Mouse (Mus musculus): ENCODE data around the gene Col6a4. TPM values are rescaled to one million over a fixed set of nuclear protein-coding genes. Genes with fewer than 3 reads are reported as not detected.

The Col6a4 gene
- total and polyA plus RNA-seq, 3 experiments: 0.08 to 0.74 (median 0.47) TPM

DNA sequence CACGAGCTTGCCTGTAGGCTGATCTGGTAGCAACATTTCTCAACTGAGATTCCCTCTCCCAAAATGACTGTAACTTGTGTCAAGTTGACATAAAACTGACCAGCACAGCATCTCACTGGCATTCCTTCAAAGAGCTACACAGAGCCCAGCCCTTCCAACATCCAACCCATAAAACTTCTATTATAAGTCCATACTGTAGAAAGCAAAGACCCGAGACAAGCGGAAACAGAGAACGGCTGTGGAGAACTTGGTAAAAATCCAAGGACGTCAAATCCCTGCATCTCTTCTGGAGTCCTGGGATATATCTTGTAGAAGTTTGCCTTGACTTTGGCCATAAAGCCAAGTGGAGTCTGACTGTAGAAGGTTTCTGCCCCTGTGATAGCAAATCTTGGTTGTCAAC is 15.1 kb downstream of the Col6a4 start:
- in situ Hi-C loops (cut with MboI; ENCODE audit: low pct_ligation_motif_present, low pct_unique_long_range_greater_than_20kb, low sequenced_read_pairs) (no loop called here), dilution Hi-C loops (cut with MboI; ENCODE audit: extremely low pct_ligation_motif_present, extremely low pct_unique_long_range_greater_than_20kb, low sequenced_read_pairs) (no loop called here)

DNA sequence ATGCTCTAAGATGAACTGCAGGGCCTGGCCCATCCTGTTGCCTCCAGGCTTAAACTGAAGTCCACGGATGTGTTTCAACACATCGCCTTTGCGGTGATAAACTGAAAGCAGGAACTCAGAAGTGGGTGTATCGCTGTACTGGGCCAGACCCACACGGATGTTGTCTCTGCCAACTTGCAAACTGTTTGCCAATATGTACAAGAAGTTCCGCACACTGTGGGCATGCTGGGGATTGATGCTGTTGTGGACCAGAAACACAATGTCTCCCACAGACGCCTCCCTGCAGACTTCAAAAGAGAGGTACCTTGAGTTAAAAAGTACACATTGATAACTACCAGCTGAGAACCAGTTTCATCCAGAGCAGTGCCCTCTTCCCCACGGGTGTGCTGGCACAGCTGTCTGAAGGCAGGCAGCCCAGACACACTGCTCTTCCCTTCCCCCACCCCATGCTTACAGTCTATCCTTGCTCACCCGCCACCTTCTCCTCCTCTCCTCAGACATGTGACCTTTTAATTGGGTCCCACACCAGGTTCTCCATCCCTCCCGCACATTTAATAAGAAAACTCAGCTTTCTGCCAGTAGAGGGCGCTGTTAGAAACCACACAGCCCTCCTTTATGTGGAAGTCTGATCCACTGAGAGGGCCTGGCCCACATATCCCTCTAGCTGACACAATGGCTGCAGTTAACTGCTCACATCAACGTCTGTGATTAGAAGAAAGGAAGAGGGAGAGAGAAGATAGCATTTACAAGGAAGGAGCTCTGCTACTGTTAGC is 16.1 kb downstream of the Col6a4 start:
- TF ChIP-seq SMC3 (IDR thresholded peaks at IDR 0.05; ENCODE audit: low read depth, low read length): peak; percentile 62
- TF ChIP-seq MAX (IDR thresholded peaks at IDR 0.05; ENCODE audit: low read length): no peak
- TF ChIP-seq PAX5 (IDR thresholded peaks at IDR 0.05; ENCODE audit: low read length): no peak
- no peak for TF ChIP-seq POLR2A (IDR thresholded peaks at IDR 0.05; ENCODE audit: low read depth, low read length)
- TF ChIP-seq MAZ (IDR thresholded peaks at IDR 0.05; ENCODE audit: low read depth, low read length): no peak
- TF ChIP-seq ELF1 (IDR thresholded peaks at IDR 0.05; ENCODE audit: low read depth, low read length): no peak
- TF ChIP-seq MAFK (IDR thresholded peaks at IDR 0.05; ENCODE audit: insufficient replicate concordance, low read length): no peak
- no peak for TF ChIP-seq USF1 (IDR thresholded peaks at IDR 0.05; ENCODE audit: low read depth, low read length)
- TF ChIP-seq NELFE (IDR thresholded peaks at IDR 0.05; ENCODE audit: low read depth, low read length): no peak
- no peak for TF ChIP-seq IRF4 (IDR thresholded peaks at IDR 0.05; ENCODE audit: low read depth, low read length)
- TF ChIP-seq USF2 (conservative IDR thresholded peaks at IDR 0.05; ENCODE audit: low read depth, low read length): no peak
- no peak for TF ChIP-seq MEF2A (IDR thresholded peaks at IDR 0.05; ENCODE audit: borderline replicate concordance, low read depth, low read length)
- TF ChIP-seq UBTF (IDR thresholded peaks at IDR 0.05; ENCODE audit: low read depth, low read length): no peak
- TF ChIP-seq TBP (conservative IDR thresholded peaks at IDR 0.05; ENCODE audit: low read depth, low read length): no peak
- TF ChIP-seq RCOR1 (conservative IDR thresholded peaks at IDR 0.05; ENCODE audit: low read depth, low read length): no peak
- TF ChIP-seq MYC (IDR thresholded peaks at IDR 0.05; ENCODE audit: low read depth, low read length): no peak
- peak; percentile 37 for TF ChIP-seq RAD21 (IDR thresholded peaks at IDR 0.05; ENCODE audit: low read depth, low read length)
- no peak for TF ChIP-seq HCFC1 (IDR thresholded peaks at IDR 0.05; ENCODE audit: low read depth, low read length)
- no peak for TF ChIP-seq TCF12 (IDR thresholded peaks at IDR 0.05; ENCODE audit: low read depth, low read length)
- TF ChIP-seq CHD2 (IDR thresholded peaks at IDR 0.05; ENCODE audit: low read length): no peak
- no peak for TF ChIP-seq NRF1 (IDR thresholded peaks at IDR 0.05; ENCODE audit: low read depth, low read length)
- no peak for TF ChIP-seq ZMIZ1 (IDR thresholded peaks at IDR 0.05; ENCODE audit: low read depth, low read length)
- TF ChIP-seq JUND (conservative IDR thresholded peaks at IDR 0.05; ENCODE audit: low read depth, low read length): no peak
- peak; percentile 40 to 75; a peak in 3 of 4 replicates for TF ChIP-seq CTCF (conservative IDR thresholded peaks at IDR 0.05 in 1 of 2, IDR thresholded peaks at IDR 0.05 in 1 of 2; ENCODE audit: low read depth in 2 of 2, low read length in 2 of 2)
- no peak overlapping the region for H3K9ac ChIP-seq (ENCODE audit: insufficient read depth, low read depth)
- dilution Hi-C loops (cut with MboI; ENCODE audit: extremely low pct_ligation_motif_present, extremely low pct_unique_long_range_greater_than_20kb, low sequenced_read_pairs): no loop called here
- DNase-seq (ENCODE audit: extremely low read depth): peak; percentile 53
- in situ Hi-C loops (cut with MboI; ENCODE audit: low pct_ligation_motif_present, low pct_unique_long_range_greater_than_20kb, low sequenced_read_pairs): no loop called here
- H3K4me2 ChIP-seq (ENCODE audit: insufficient read depth, low read depth, poor library complexity, severe bottlenecking): no peak overlapping the region
- no peak overlapping the region for H3K4me3 ChIP-seq (replicated peaks in 1 of 3; ENCODE audit: low read depth in 2 of 3, low read length in 2 of 3, poor library complexity in 1 of 3)
- no peaks in the 10 kb centered on the region for H3K79me2 ChIP-seq (replicated peaks; ENCODE audit: control insufficient read depth, extremely low read depth, insufficient read depth, poor library complexity, severe bottlenecking)
- no peaks in the 10 kb centered on the region for H3K4me1 ChIP-seq (ENCODE audit: control insufficient read depth in 1 of 2, insufficient read depth in 2 of 2)
- H3K9me3 ChIP-seq (replicated peaks; ENCODE audit: low read length): no peaks in the 10 kb centered on the region
- no peak overlapping the region for H3K27ac ChIP-seq (ENCODE audit: insufficient read depth, low read depth)
- H3K27me3 ChIP-seq (replicated peaks): peaks cover 54% of the 10 kb centered on the region
- H3K36me3 ChIP-seq (replicated peaks in 1 of 2; ENCODE audit: control insufficient read depth in 1 of 2, insufficient read depth in 1 of 2, low read length in 1 of 2): no peaks in the 10 kb centered on the region

More for the DNA sequence above, 15.1 kb downstream of the Col6a4 start:
- Histone ChIP-seq H3K27ac (ENCODE audit: insufficient read depth, low read depth) (no peak overlapping the region), H3K4me3 (replicated peaks in 1 of 3; ENCODE audit: low read depth in 2 of 3, low read length in 2 of 3, poor library complexity in 1 of 3) (no peak overlapping the region), H3K4me2 (ENCODE audit: insufficient read depth, low read depth, poor library complexity, severe bottlenecking) (no peak overlapping the region), H3K9me3 (replicated peaks; ENCODE audit: low read length) (no peaks in the 10 kb centered on the region), H3K27me3 (replicated peaks) (peaks cover 47% of the 10 kb centered on the region), H3K9ac (ENCODE audit: insufficient read depth, low read depth) (no peak overlapping the region), H3K4me1 (ENCODE audit: control insufficient read depth in 1 of 2, insufficient read depth in 2 of 2) (no peaks in the 10 kb centered on the region), H3K79me2 (replicated peaks; ENCODE audit: control insufficient read depth, extremely low read depth, insufficient read depth, poor library complexity, severe bottlenecking) (no peaks in the 10 kb centered on the region), H3K36me3 (replicated peaks in 1 of 2; ENCODE audit: control insufficient read depth in 1 of 2, insufficient read depth in 1 of 2, low read length in 1 of 2) (no peaks in the 10 kb centered on the region)
- no peak for DNase-seq (ENCODE audit: extremely low read depth)
- TF ChIP-seq USF1 (IDR thresholded peaks at IDR 0.05; ENCODE audit: low read depth, low read length) (no peak), ETS1 (conservative IDR thresholded peaks at IDR 0.05; ENCODE audit: low read depth, low read length) (no peak), JUND (conservative IDR thresholded peaks at IDR 0.05; ENCODE audit: low read depth, low read length) (no peak), HCFC1 (IDR thresholded peaks at IDR 0.05; ENCODE audit: low read depth, low read length) (no peak), ZKSCAN1 (IDR thresholded peaks at IDR 0.05; ENCODE audit: borderline replicate concordance, low read depth, low read length) (no peak), ZNF384 (IDR thresholded peaks at IDR 0.05; ENCODE audit: low read depth, low read length) (no peak), SMC3 (IDR thresholded peaks at IDR 0.05; ENCODE audit: low read depth, low read length) (no peak), IRF4 (IDR thresholded peaks at IDR 0.05; ENCODE audit: low read depth, low read length) (no peak), TCF12 (IDR thresholded peaks at IDR 0.05; ENCODE audit: low read depth, low read length) (no peak), NELFE (IDR thresholded peaks at IDR 0.05; ENCODE audit: low read depth, low read length) (no peak), CHD2 (IDR thresholded peaks at IDR 0.05; ENCODE audit: low read length) (no peak), SIN3A (IDR thresholded peaks at IDR 0.05; ENCODE audit: low read length) (no peak), ZC3H11A (IDR thresholded peaks at IDR 0.05; ENCODE audit: low read depth, low read length) (no peak)
